Mouse (Mus musculus) CH12.LX (cell line): ENCODE results near the gene Prickle2. TPM values are rescaled to one million over a fixed set of nuclear protein-coding genes. Genes with fewer than 3 reads are reported as not detected.

Experiments
- DNase-seq: peaks from one replicate; pipeline ENCODE4 v3.0.0-alpha.2; 2013; ENCODE audit errors: extremely low read depth
- H3K27ac ChIP-seq: 2 replicates; pipeline ENCODE4 v1.5.1; 2012; ENCODE audit warnings: low read depth, mild to moderate bottlenecking, control low read depth, moderate library complexity; ENCODE audit not compliant: insufficient read depth
- H3K27me3 ChIP-seq: replicated peaks from 2 replicates; pipeline ENCODE3; 2012; ENCODE audit warnings: inconsistent platforms
- H3K36me3 ChIP-seq, 2 experiments: replicated peaks in 1 of 2; 2 replicates each; pipeline versions ENCODE3 to v1.6.1; 2012; ENCODE audit warnings: inconsistent platforms in 1 of 2, low read length in 1 of 2, mild to moderate bottlenecking in 1 of 2, mixed read lengths in 1 of 2, moderate library complexity in 1 of 2; ENCODE audit not compliant: control insufficient read depth in 1 of 2, insufficient read depth in 1 of 2
- H3K4me1 ChIP-seq, 2 experiments: 2 replicates each; pipeline ENCODE4 v1.6.1; 2012; ENCODE audit warnings: inconsistent platforms in 1 of 2, moderate library complexity in 1 of 2; ENCODE audit not compliant: insufficient read depth in 2 of 2, control insufficient read depth in 1 of 2
- H3K4me2 ChIP-seq: 2 replicates; pipeline ENCODE4 v1.6.1; 2012; ENCODE audit warnings: low read depth, mild to moderate bottlenecking, control low read depth; ENCODE audit not compliant: poor library complexity, insufficient read depth, severe bottlenecking
- H3K4me3 ChIP-seq, 3 experiments: fragments of 150-350 bp in 1 of 3; sonication (generic) in 1 of 3; replicated peaks in 1 of 3; 2 replicates each; pipeline versions ENCODE3 to v1.5.1; 2011 to 2012; ENCODE audit warnings: low read depth in 2 of 3, low read length in 2 of 3, mild to moderate bottlenecking in 2 of 3, moderate library complexity in 2 of 3, control low read depth in 1 of 3, improper control_type of control experiment in 1 of 3, inconsistent platforms in 1 of 3, mixed read lengths in 1 of 3; ENCODE audit not compliant: poor library complexity in 1 of 3
- H3K79me2 ChIP-seq: replicated peaks from 2 replicates; pipeline ENCODE4 v1.6.1; 2012; ENCODE audit warnings: mild to moderate bottlenecking, moderate library complexity; ENCODE audit not compliant: control insufficient read depth, poor library complexity, insufficient read depth, severe bottlenecking; ENCODE audit errors: extremely low read depth
- H3K9ac ChIP-seq: 2 replicates; pipeline ENCODE4 v1.6.1; 2012; ENCODE audit warnings: low read depth, mild to moderate bottlenecking, control low read depth, moderate library complexity; ENCODE audit not compliant: insufficient read depth
- H3K9me3 ChIP-seq: replicated peaks from 2 replicates; pipeline ENCODE3; 2012; ENCODE audit warnings: low read length, inconsistent platforms, mixed read lengths
- BHLHE40 ChIP-seq: IDR thresholded peaks from 2 replicates; pipeline ENCODE4 v1.6.1; 2011; ENCODE audit warnings: mild to moderate bottlenecking, low read depth, low read length, improper control_type of control experiment
- CHD1 ChIP-seq: IDR thresholded peaks from 2 replicates; pipeline ENCODE4 v1.6.1; 2012; ENCODE audit warnings: low read depth, low read length, improper control_type of control experiment, inconsistent platforms
- E2F4 ChIP-seq: IDR thresholded peaks from 2 replicates; pipeline ENCODE4 v1.6.1; 2011; ENCODE audit warnings: low read depth, low read length, improper control_type of control experiment; ENCODE audit not compliant: insufficient replicate concordance
- ELF1 ChIP-seq: IDR thresholded peaks from 2 replicates; pipeline ENCODE4 v1.6.1; 2014; ENCODE audit warnings: low read depth, mild to moderate bottlenecking, inconsistent platforms, low read length, improper control_type of control experiment
- EP300 ChIP-seq: IDR thresholded peaks from 2 replicates; pipeline ENCODE4 v1.6.1; 2011; ENCODE audit warnings: low read length, improper control_type of control experiment
- ETS1 ChIP-seq: conservative IDR thresholded peaks from 2 replicates; pipeline ENCODE4 v1.6.1; 2012; ENCODE audit warnings: low read depth, mild to moderate bottlenecking, inconsistent platforms, low read length, improper control_type of control experiment, moderate library complexity
- GABPA ChIP-seq: IDR thresholded peaks from 2 replicates; pipeline ENCODE4 v1.6.1; 2012; ENCODE audit warnings: low read depth, low read length, improper control_type of control experiment, inconsistent platforms; ENCODE audit not compliant: insufficient replicate concordance
- IRF4 ChIP-seq: IDR thresholded peaks from 2 replicates; pipeline ENCODE4 v1.6.1; 2014; ENCODE audit warnings: low read depth, mild to moderate bottlenecking, inconsistent platforms, low read length, improper control_type of control experiment
- JUND ChIP-seq: conservative IDR thresholded peaks from 2 replicates; pipeline ENCODE4 v1.6.1; 2011; ENCODE audit warnings: low read depth, low read length, improper control_type of control experiment
- KAT2A ChIP-seq: IDR thresholded peaks from 2 replicates; pipeline ENCODE4 v1.6.1; 2012; ENCODE audit warnings: low read length, improper control_type of control experiment, inconsistent platforms; ENCODE audit not compliant: insufficient replicate concordance
- MAFK ChIP-seq: IDR thresholded peaks from 2 replicates; pipeline ENCODE4 v1.6.1; 2011; ENCODE audit warnings: low read length, improper control_type of control experiment; ENCODE audit not compliant: insufficient replicate concordance
- MAZ ChIP-seq: IDR thresholded peaks from 2 replicates; pipeline ENCODE4 v1.6.1; 2012; ENCODE audit warnings: low read depth, mild to moderate bottlenecking, inconsistent platforms, low read length, improper control_type of control experiment, moderate library complexity
- MEF2A ChIP-seq: IDR thresholded peaks from 2 replicates; pipeline ENCODE4 v1.6.1; 2014; ENCODE audit warnings: low read depth, mild to moderate bottlenecking, inconsistent platforms, low read length, improper control_type of control experiment, borderline replicate concordance
- MXI1 ChIP-seq: IDR thresholded peaks from 2 replicates; pipeline ENCODE4 v1.6.1; 2011; ENCODE audit warnings: mild to moderate bottlenecking, low read depth, low read length, improper control_type of control experiment
- NRF1 ChIP-seq: IDR thresholded peaks from 2 replicates; pipeline ENCODE4 v1.6.1; 2014; ENCODE audit warnings: low read depth, mild to moderate bottlenecking, inconsistent platforms, low read length, improper control_type of control experiment, moderate library complexity
- POLR2A ChIP-seq: IDR thresholded peaks from 2 replicates; pipeline ENCODE4 v1.6.1; 2011; ENCODE audit warnings: low read depth, mild to moderate bottlenecking, improper control_type of control experiment, low read length
- POLR2AphosphoS2 ChIP-seq: IDR thresholded peaks from 2 replicates; pipeline ENCODE4 v1.6.1; 2011; ENCODE audit warnings: low read depth, low read length, improper control_type of control experiment
- RAD21 ChIP-seq: IDR thresholded peaks from 2 replicates; pipeline ENCODE4 v1.6.1; 2011; ENCODE audit warnings: low read depth, mild to moderate bottlenecking, low read length, improper control_type of control experiment, moderate library complexity
- RCOR1 ChIP-seq: conservative IDR thresholded peaks from 2 replicates; pipeline ENCODE4 v1.6.1; 2012; ENCODE audit warnings: low read depth, mild to moderate bottlenecking, inconsistent platforms, low read length, improper control_type of control experiment
- TBP ChIP-seq: conservative IDR thresholded peaks from 2 replicates; pipeline ENCODE4 v1.6.1; 2011; ENCODE audit warnings: low read depth, low read length, improper control_type of control experiment
- UBTF ChIP-seq: IDR thresholded peaks from 2 replicates; pipeline ENCODE4 v1.6.1; 2012; ENCODE audit warnings: low read depth, mild to moderate bottlenecking, inconsistent platforms, low read length, improper control_type of control experiment, moderate library complexity
- USF1 ChIP-seq: IDR thresholded peaks from 2 replicates; pipeline ENCODE4 v1.6.1; 2014; ENCODE audit warnings: low read depth, mild to moderate bottlenecking, inconsistent platforms, low read length, improper control_type of control experiment
- USF2 ChIP-seq: conservative IDR thresholded peaks from 2 replicates; pipeline ENCODE4 v1.6.1; 2011; ENCODE audit warnings: low read depth, low read length, improper control_type of control experiment
- ZKSCAN1 ChIP-seq: IDR thresholded peaks from 2 replicates; pipeline ENCODE4 v1.6.1; 2012; ENCODE audit warnings: low read depth, inconsistent platforms, low read length, improper control_type of control experiment, borderline replicate concordance
- ZNF384 ChIP-seq: IDR thresholded peaks from 2 replicates; pipeline ENCODE4 v1.6.1; 2012; ENCODE audit warnings: low read depth, low read length, improper control_type of control experiment, inconsistent platforms
- dilution Hi-C: fragments of 300-500 bp; cut with MboI; formaldehyde crosslinking; loops from 2 replicates; pipeline ENCODE4 v1.14.3; 2020; ENCODE audit warnings: low sequenced_read_pairs; ENCODE audit not compliant: extremely low pct_unique_long_range_greater_than_20kb, extremely low pct_ligation_motif_present
- in situ Hi-C: fragments of 300-500 bp; cut with MboI; formaldehyde crosslinking; loops from 3 replicates; pipeline ENCODE4 v1.14.3; 2019; ENCODE audit warnings: low sequenced_read_pairs, low pct_ligation_motif_present, low pct_unique_long_range_greater_than_20kb, mixed read lengths
- polyA plus RNA-seq: library from polyadenylated mRNA; unstranded; fragments of >175 nt; gene quantifications from 2 replicates; pipeline ENCODE4 v1.2.1, GENCODE M21; 2012; ENCODE audit warnings: low read depth; ENCODE audit not compliant: insufficient read length
- total RNA-seq, 2 experiments: library from RNA; depleted of rRNA; stranded (reverse); fragments of 300-350 nt in 1 of 2; fragments of >200 nt in 1 of 2; gene quantifications; 2 replicates each; pipeline ENCODE4 v1.2.3; 2012 to 2014

The Prickle2 gene
- total and polyA plus RNA-seq, 3 experiments: not detected

GRCm38 (mm10) chr6:92714748-92715147 lies 8.8 kb upstream of the Prickle2 start:
- no peak overlapping the region for H3K4me3 ChIP-seq
- in situ Hi-C loops (no loop called here), dilution Hi-C loops (no loop called here)
- H3K9ac ChIP-seq: no peak overlapping the region
- no peaks in the 10 kb centered on the region for H3K27me3 ChIP-seq
- H3K4me2 ChIP-seq: no peak overlapping the region
- H3K79me2 ChIP-seq: no peaks in the 10 kb centered on the region
- no peak for TF ChIP-seq UBTF
- TF ChIP-seq ZKSCAN1: no peak
- TF ChIP-seq MEF2A: no peak
- no peak for TF ChIP-seq POLR2AphosphoS2
- no peak for TF ChIP-seq JUND
- TF ChIP-seq EP300: no peak
- TF ChIP-seq ELF1: no peak
- no peak for TF ChIP-seq NRF1
- TF ChIP-seq TBP: no peak
- no peak for TF ChIP-seq USF2
- no peak for TF ChIP-seq POLR2A
- no peak for TF ChIP-seq MAZ
- TF ChIP-seq RCOR1: no peak
- no peak for TF ChIP-seq MAFK
- no peak for TF ChIP-seq GABPA
- TF ChIP-seq BHLHE40: no peak
- TF ChIP-seq CHD1: no peak
- TF ChIP-seq KAT2A: no peak
- no peak for TF ChIP-seq RAD21
- TF ChIP-seq ZNF384: no peak
- peaks cover 63% of the 10 kb centered on the region for H3K9me3 ChIP-seq
- no peak overlapping the region for H3K27ac ChIP-seq
- DNase-seq: no peak
- H3K36me3 ChIP-seq: no peaks in the 10 kb centered on the region
- no peaks in the 10 kb centered on the region for H3K4me1 ChIP-seq

- no peaks in the 10 kb centered on the region for H3K79me2 ChIP-seq
- in situ Hi-C loops (no loop called here), dilution Hi-C loops (no loop called here)
- no peak for DNase-seq
- no peak overlapping the region for H3K27ac ChIP-seq
- H3K4me2 ChIP-seq: no peak overlapping the region
- TF ChIP-seq MAFK (no peak), GABPA (no peak), MXI1 (no peak), ZNF384 (no peak), NRF1 (no peak), KAT2A (no peak), UBTF (no peak), IRF4 (no peak), USF1 (no peak), E2F4 (no peak), ZKSCAN1 (no peak), ETS1 (no peak)
- no peaks in the 10 kb centered on the region for H3K27me3 ChIP-seq
- no peaks in the 10 kb centered on the region for H3K36me3 ChIP-seq
- no peaks in the 10 kb centered on the region for H3K4me1 ChIP-seq
- peaks cover 73% of the 10 kb centered on the region for H3K9me3 ChIP-seq
- H3K4me3 ChIP-seq: no peak overlapping the region
- no peak overlapping the region for H3K9ac ChIP-seq
These were observed 2.2 kb upstream of the Prickle2 start for GRCm38 (mm10) chr6:92708137-92708536.
